Mouse (Mus musculus) liver, embryonic 14.5 days (tissue): ENCODE results near the gene Fam174a.

Experiments
- CTCF ChIP-seq: IDR thresholded peaks from 2 replicates; pipeline ENCODE4 v1.5.1; 2016; ENCODE audit warnings: antibody characterized with exemption, low read depth, control low read depth
- EP300 ChIP-seq: IDR thresholded peaks from 2 replicates; pipeline ENCODE4 v1.6.1; 2016; ENCODE audit warnings: antibody characterized with exemption, low read depth

DNA sequence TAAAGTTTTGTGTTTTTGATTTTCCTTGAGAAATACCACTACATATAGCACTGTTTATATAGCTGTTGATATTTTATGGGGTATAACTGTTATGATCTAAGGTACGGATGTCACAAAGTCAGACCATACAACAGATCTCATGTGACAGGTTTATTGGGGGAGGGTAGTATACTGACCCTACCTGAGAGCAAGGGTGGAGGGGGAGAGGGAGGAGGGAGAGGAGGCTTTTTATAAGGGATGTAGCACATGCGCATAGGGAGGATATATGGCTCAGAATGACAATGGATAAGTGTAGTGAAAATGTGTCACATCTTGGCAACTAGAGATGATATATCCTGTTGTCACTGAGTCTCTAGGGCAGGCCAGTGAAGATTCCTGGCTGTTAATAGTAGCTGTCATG is 8.8 kb downstream of the Fam174a start:
- TF ChIP-seq CTCF (no peak), EP300 (no peak)
